Mouse (Mus musculus) testis, adult 10 weeks (tissue): ENCODE results near the gene Npr2. TPM values are rescaled to one million over a fixed set of nuclear protein-coding genes. Genes with fewer than 3 reads are reported as not detected.

ENCODE experiments used
- polyA plus RNA-seq: library from polyadenylated mRNA; stranded (reverse); fragments of 350-450 nt; fragmentation: Illumina TruSeq; extraction: RNeasy Lipid Tissue Mini Kit (QIAGEN cat#74804); gene quantifications from one replicate; pipeline ENCODE4 v1.2.3, GENCODE M21; 2014; ENCODE audit warnings: low read depth, low replicate concordance

The Npr2 gene
- 0.94 TPM for polyA plus RNA-seq

DNA sequence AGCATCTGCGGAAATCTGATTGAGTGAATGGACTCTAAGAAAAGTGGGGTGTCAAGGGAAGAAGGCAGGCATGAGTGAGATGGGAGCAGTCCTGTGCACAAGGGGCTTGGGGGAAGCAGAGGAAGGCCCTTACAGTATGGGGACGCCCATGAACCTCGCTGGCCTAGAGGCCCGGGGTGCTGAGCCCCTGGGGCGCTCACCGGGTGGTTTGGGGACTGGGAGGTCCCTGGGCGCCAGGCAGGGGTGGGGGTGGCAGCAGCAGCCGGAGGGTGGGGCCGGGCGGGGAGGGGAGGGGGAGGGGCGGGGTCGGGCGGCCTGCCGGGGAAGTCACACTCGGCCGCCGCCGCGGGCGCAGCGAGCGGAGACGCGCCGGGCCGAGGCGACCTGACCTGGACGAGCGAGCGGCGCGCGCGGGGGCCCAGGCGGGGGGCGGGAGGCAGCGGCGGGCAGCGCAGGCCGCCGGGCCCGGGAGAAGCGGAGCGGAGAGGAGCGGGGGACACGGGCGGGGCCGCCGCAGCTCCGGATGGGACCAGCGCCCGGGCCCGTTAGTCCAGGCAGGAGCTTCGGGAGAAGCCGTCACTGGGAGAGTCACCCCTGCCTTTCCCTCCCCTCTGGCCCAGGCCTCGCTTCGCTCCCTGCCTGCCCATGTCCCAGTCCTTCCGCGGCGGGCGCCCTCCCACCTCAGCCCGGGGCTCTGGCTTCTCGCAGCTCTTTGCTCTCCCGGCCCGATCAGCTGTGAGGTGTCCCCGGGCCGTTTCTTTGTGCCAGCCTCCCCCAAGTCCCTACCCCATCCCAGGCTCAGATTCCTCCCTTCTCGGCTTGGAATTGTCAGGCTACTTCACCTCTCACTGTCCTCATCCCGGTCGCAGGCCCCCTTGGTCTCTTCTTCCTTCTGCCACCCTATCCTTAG, at the start of gene Npr2:
TSS of gene Npr2 (plus strand) at position 890 of the 910 bp plus-strand sequence.

DNA sequence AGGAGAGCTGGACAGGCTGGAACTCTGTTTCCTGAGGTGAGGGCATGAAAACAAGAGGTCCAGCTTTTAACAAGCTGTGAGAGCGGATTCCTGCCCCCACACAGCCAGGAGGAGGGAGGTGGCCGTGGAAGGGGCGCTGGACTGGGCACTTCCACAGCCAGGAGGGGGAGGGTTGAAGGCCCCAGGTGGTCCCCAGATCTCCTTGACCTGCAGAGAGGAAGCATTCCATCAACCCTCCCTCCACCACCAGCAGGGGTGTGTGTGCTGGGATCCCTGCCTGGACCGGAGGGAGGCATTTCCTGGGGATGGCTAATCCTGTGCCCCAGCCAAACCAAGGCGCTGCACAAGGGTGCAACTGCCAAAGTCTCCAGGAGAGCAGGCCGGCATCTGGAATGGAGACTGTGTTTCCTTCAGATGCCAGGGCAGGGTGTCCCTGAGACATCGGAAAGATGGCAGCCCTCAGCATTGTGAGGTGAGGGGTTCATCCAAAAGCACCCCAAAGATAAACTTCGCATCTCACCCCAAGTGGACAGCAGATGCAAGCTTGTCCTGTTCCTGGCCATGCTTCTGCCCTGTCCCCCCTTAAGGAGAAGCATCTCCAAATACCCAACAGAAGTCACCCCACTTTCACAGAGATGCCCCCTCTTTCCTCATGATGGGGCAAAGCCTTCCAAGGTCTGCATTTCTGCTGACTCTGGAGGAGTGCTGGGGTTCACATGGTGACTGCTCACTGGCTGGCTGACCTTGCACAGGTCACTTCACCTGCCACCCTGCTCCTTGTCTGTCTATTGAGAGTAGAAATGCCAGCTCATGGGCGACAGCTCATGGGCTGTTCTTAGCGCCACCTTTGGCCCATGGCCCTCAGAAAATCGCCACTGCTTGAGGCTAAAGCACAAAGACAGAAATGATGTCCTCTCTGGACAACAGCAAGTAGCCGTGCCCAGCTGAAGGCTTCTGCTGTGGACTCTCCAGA, 47.0 kb upstream of the Npr2 start, which contains the start of gene Msmp:
TSS of gene Msmp (minus strand) at position 51 of the 973 bp plus-strand sequence.

DNA sequence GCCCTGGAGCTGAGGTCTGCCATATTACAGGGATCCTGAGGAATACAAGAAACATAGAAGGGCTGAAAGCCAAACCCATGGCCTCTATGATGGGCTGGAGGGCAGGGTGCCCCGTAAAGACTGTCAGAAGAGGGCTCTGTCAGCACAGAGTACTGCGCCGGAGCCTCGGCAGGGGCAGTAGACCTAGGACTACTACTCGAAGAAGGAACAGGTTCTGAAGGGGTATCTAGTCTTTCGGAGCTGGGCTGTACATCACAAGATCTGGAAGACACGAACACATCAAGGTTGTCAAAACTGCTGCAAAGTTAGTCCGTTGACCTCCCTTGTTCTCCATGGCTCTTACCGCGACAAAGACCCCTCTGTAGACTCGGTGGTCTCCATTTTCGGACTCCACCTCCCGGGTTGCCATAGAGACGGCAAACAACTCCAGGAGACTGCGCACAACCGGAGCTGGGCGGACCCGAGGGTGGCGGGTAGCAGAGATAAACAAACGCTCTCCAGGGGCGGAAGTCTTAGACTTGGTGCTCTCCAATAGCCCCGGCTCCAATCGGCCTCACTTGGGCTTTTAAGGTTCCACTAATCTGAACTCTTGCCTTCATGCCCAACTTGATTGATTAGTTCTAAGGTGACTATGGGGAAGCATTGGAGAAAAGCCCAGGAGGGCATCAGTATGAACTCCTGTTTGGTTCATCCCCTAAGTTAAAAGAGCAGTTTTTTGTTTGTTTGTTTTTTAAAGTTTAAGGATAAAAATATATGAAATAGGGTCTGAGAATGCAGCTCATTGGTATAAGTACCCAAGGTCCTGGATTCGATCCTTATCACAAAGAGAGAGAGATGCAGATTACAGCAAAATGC, 21.7 kb downstream of the Npr2 start, which contains the start of gene Spag8:
TSS of gene Spag8 (minus strand) at position 434 of the 855 bp plus-strand sequence.

DNA sequence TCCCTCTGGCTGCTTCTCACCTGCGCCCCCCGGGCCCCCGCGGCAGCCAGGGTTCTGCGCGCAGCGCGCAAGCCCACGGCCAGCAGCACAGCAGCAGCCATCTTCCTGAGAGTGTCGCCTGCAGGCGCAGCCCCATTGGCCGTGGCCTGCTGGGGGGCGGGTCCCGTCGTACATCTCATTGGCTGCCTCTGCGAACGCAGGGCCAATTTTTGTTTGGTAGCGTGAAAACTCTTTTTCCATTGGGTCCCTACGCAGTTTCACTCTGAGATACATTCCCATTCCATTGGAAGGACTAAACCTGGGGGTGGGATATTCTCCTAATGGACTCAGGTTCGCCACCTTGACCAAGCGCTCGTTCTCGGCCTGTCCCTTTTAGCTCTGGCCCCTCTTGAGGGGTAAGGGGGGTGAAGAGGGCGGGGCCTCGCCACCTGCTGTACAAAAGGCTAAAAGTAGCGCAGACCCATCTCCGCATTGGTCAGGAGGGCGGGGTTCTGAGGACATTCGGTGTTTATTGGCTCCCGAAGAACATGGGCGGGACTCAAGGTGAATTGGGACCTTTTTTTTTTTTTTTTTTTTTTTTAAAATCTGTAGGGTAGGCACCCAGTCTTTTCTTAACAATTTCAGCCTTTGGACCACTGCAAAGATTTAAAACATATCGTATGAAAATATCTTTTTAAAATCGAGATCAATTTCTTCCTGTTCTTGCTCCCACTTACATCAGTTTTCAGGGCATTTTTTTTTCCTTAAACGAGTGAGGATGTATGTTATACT, 24.8 kb downstream of the Npr2 start, which contains the start of gene Hint2:
TSS of gene Hint2 (minus strand) at position 128 of the 771 bp plus-strand sequence.

DNA sequence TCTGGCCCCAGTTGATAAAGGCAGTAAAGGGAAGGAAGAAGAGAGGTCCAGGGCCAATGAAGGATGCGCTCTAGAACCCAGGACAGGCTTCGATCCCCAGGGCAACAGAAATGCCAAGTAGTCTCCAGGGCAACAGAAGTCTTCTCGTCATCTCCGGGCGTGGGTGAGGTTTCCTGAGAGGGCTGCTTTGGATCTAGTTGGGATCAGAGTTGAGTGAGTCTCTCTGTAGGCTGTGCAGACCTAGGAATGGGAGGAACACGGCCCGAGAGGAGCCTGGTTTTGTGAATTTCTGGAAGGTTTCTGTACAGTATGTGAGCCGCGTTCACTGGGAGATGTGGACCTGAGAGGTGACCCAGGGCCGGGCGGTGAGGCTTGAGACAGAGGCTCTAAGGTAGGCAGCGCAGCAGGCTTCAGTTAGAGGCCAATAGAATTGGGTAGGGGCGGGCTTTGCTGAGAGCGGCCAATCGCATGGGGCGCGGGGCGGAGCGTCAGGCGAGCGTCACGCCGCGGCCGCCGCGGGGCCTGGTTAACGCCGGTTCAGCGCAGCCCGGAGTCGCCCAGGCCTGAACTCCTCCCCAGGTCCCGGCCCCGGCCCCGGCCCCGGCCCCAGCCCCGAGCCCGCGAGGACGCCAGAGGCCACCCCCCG, 37.2 kb downstream of the Npr2 start, which contains the start of the genes Tmem8b and Fam221b:
TSS of gene Tmem8b (plus strand) at position 190 of the 646 bp plus-strand sequence.
TSS of gene Fam221b (minus strand) at position 364 of the 646 bp plus-strand sequence.

DNA sequence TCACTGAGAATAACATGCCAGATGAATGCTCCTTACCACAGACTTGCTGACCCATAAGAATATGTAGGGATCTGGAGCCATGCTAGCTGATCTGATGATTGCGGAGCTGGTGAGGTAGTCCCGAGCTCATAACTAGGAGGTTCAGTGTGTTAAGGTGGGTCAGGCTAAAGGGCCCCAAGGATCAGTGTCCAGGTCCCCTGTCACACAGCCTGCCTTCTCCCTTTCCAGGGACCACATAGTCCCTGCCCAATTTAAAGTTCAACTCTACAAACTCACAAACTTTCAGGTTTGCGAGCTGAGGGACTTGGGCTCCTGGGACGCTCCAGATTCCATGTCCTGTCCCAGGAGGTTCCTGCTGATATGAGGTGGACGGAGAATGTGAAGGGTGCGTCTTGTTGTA, 69.0 kb downstream of the Npr2 start, which contains the start of gene Olfr70:
TSS of gene Olfr70 (minus strand) at position 101 of the 400 bp plus-strand sequence.

Other genes with a start within 250 kb of the Npr2 start
- 1.3 TPM for gene Rusc2, start 250.0 kb upstream of the Npr2 start, polyA plus RNA-seq
- 0.35 TPM for gene Fam166b, start 202.8 kb upstream of the Npr2 start, polyA plus RNA-seq
- gene Tesk1, start 190.0 kb upstream of the Npr2 start, polyA plus RNA-seq = 13.6 TPM
- gene Cd72, start 177.3 kb upstream of the Npr2 start, polyA plus RNA-seq = 0.14 TPM
- not detected for gene Sit1, start 148.2 kb upstream of the Npr2 start, polyA plus RNA-seq
- gene Ccdc107, start 139.0 kb upstream of the Npr2 start, polyA plus RNA-seq = 2.4 TPM
- gene Arhgef39, start 132.2 kb upstream of the Npr2 start, polyA plus RNA-seq = 5.1 TPM
- gene Car9, start 125.0 kb upstream of the Npr2 start, polyA plus RNA-seq = not detected
- 2.8 TPM for gene Tpm2, start 108.2 kb upstream of the Npr2 start, polyA plus RNA-seq
- 12.2 TPM for gene Creb3, start 69.6 kb upstream of the Npr2 start, polyA plus RNA-seq
- 39.2 TPM for gene Tln1, start 69.2 kb upstream of the Npr2 start, polyA plus RNA-seq
- 2.8 TPM for gene Rgp1, start 53.2 kb upstream of the Npr2 start, polyA plus RNA-seq
- 8.7 TPM for gene Gba2, start 53.1 kb upstream of the Npr2 start, polyA plus RNA-seq
- not detected for gene Msmp, start 47.4 kb upstream of the Npr2 start, polyA plus RNA-seq
- 7.7 TPM for gene Spag8, start 21.7 kb downstream of the Npr2 start, polyA plus RNA-seq
- gene Hint2, start 24.5 kb downstream of the Npr2 start, polyA plus RNA-seq = 0.91 TPM
- gene Tmem8b, start 37.0 kb downstream of the Npr2 start, polyA plus RNA-seq = 11.4 TPM
- gene Fam221b, start 37.2 kb downstream of the Npr2 start, polyA plus RNA-seq = 179 TPM
- gene Olfr70, start 68.9 kb downstream of the Npr2 start, polyA plus RNA-seq = not detected
- not detected for gene Olfr71, start 78.3 kb downstream of the Npr2 start, polyA plus RNA-seq
- not detected for gene Hrct1, start 95.3 kb downstream of the Npr2 start, polyA plus RNA-seq
- gene Spaar, start 98.1 kb downstream of the Npr2 start, polyA plus RNA-seq = 1.9 TPM
- not detected for gene Olfr159, start 139.1 kb downstream of the Npr2 start, polyA plus RNA-seq
- not detected for gene Olfr156, start 192.0 kb downstream of the Npr2 start, polyA plus RNA-seq
- not detected for gene Olfr157, start 208.3 kb downstream of the Npr2 start, polyA plus RNA-seq
- gene Olfr155, start 219.6 kb downstream of the Npr2 start, polyA plus RNA-seq = not detected
- gene Reck, start 243.6 kb downstream of the Npr2 start, polyA plus RNA-seq = 6.3 TPM